Mouse (Mus musculus) small intestine, adult 2 months (tissue): ENCODE measurements around the gene Nnat.

ENCODE experiments used
- CTCF ChIP-seq: fragments of 200-500 bp; IDR thresholded peaks from 2 replicates; pipeline ENCODE4 v1.5.1; 2012; ENCODE audit warnings: low read depth, mild to moderate bottlenecking, control low read depth, inconsistent platforms, low read length, moderate library complexity, mixed read lengths; ENCODE audit not compliant: insufficient replicate concordance, insufficient read length; ENCODE audit errors: extremely low read depth
- POLR2A ChIP-seq: fragments of 200-500 bp; IDR thresholded peaks from 2 replicates; pipeline ENCODE4 v1.6.1; 2012; ENCODE audit warnings: low read depth, mild to moderate bottlenecking, control low read depth, inconsistent platforms, low read length, moderate library complexity

DNA sequence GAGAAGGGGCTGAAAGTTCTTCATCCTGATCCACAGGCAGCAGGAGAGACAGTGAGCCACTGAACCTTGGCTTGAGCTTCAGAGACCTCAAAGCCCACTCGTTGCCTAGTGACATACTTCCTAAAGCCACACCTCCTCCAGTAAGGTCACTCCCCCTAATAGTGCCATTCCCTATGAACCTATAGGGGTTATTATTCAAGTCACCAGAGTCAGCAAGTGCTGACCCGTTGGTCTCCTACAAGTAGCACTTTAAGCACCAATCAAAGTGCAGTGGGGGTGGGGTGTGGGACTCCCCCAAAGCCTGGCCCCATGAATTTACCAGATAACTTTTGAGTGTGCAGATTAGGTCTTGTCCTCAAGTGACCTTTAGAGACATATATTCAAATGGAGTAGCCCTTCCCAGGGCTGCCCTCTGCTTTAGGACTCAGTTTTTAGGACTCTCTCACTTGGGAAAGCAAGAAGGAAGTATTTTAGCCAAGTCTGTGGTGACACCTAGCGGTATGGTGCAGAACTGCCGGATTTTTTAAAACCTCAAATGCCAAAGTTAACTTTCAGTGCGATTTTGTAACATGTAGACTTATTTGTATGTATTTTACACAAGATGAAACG lies 11.4 kb downstream of the Nnat start, which contains the start of gene Blcap:
- TF ChIP-seq CTCF, result peak; percentile 25; the same call in 1 of the 2 replicates
- no peak for TF ChIP-seq POLR2A
